Comparison of ENCODE assay signal across 8 mouse cellular contexts in genomic region chr2:168588591-168589367, GRCm38 (mm10). TPM values are rescaled to one million over a fixed set of nuclear protein-coding genes. Genes with fewer than 3 reads are reported as not detected.
A peak's percentile ranks its signal among the peaks of the same experiment; 100 is the strongest.
DNase-seq lines count a peak whose midpoint lies in the region; ATAC-seq lines count a peak whose summit lies in the region.

No protein-coding gene starts in this region.

- H3K9me3 ChIP-seq in hindbrain, embryonic 13.5 days = no peaks in the 10 kb centered on the region
- no peaks in the 10 kb centered on the region for H3K9me3 ChIP-seq in hindbrain, embryonic 11.5 days (ENCODE audit: control insufficient read depth, low read length)

- peaks cover 42% of the 10 kb centered on the region for H3K4me1 ChIP-seq in hindbrain, embryonic 13.5 days (replicated peaks)
- peaks cover 13% of the 10 kb centered on the region for H3K4me1 ChIP-seq in hindbrain, embryonic 11.5 days (replicated peaks; ENCODE audit: control insufficient read depth, insufficient read depth, low read length)
- H3K4me1 ChIP-seq in brown adipose tissue, adult 24 weeks (ENCODE audit: control insufficient read depth, insufficient read depth, insufficient read length, low read length) = no peaks in the 10 kb centered on the region; the same call in 1 of the 2 replicates

- no peak for ATAC-seq in hindbrain, embryonic 13.5 days (ENCODE audit: low FRiP score)
- ATAC-seq in hindbrain, embryonic 11.5 days (ENCODE audit: low FRiP score) = no peak

- WGBS in hindbrain, embryonic 13.5 days = 46% methylated on average over 11 of the region's 11 CpGs
- WGBS in hindbrain, embryonic 11.5 days = 66% methylated on average over 11 of the region's 11 CpGs

- no peaks in the 10 kb centered on the region for H3K36me3 ChIP-seq in hindbrain, embryonic 13.5 days
- no peaks in the 10 kb centered on the region for H3K36me3 ChIP-seq in hindbrain, embryonic 11.5 days (ENCODE audit: control insufficient read depth, insufficient read depth, low read length)

- H3K4me3 ChIP-seq in hindbrain, embryonic 13.5 days = no peak overlapping the region
- no peak overlapping the region for H3K4me3 ChIP-seq in hindbrain, embryonic 11.5 days (ENCODE audit: low read depth, low read length)
- peak overlapping the region; percentile 56 for H3K4me3 ChIP-seq in brown adipose tissue, adult 24 weeks (ENCODE audit: insufficient read depth, low read depth, low read length)

- peaks cover 46% of the 10 kb centered on the region for H3K27me3 ChIP-seq in hindbrain, embryonic 13.5 days
- H3K27me3 ChIP-seq in hindbrain, embryonic 11.5 days (ENCODE audit: control insufficient read depth, insufficient read depth, low read length) = peaks cover 18% of the 10 kb centered on the region

- no peak overlapping the region for H3K27ac ChIP-seq in hindbrain, embryonic 13.5 days
- H3K27ac ChIP-seq in hindbrain, embryonic 11.5 days (ENCODE audit: low read depth, low read length) = no peak overlapping the region
- no peak overlapping the region for H3K27ac ChIP-seq in brown adipose tissue, adult 24 weeks (replicated peaks; ENCODE audit: low read depth, low read length)

- DNase-seq in hindbrain, embryonic 11.5 days (ENCODE audit: low spot score) = no peak
- peak; percentile 69 for DNase-seq in 3134 (ENCODE audit: extremely low read depth, insufficient read length, low spot score)
- DNase-seq in layer of hippocampus, adult 9-11 months = peak; percentile 47
- DNase-seq in embryo, embryonic 11 days = no peak
- DNase-seq in B cell, adult 2 months = no peak
- no peak for DNase-seq in kidney, postnatal 14 days

- H3K4me2 ChIP-seq in hindbrain, embryonic 13.5 days = peak overlapping the region; percentile 67
- no peak overlapping the region for H3K4me2 ChIP-seq in hindbrain, embryonic 11.5 days (replicated peaks; ENCODE audit: low read depth, low read length)

- H3K9ac ChIP-seq in hindbrain, embryonic 13.5 days = no peak overlapping the region
- H3K9ac ChIP-seq in hindbrain, embryonic 11.5 days (ENCODE audit: low read depth, low read length) = no peak overlapping the region

RNA-seq across cellular contexts. Expression of gene Nfatc2, which starts 12.7 kb away (rescaled TPM):
- polyA plus RNA-seq in hindbrain, embryonic 13.5 days (2015; fragmentation: Nextera tagmentation; extraction: Ambion mirVana) = 1.7 and 1.8 TPM in 2 replicates
- polyA plus RNA-seq in hindbrain, embryonic 11.5 days (2014; fragmentation: Nextera tagmentation; extraction: Ambion mirVana) = 0.25 and 0.82 TPM in 2 replicates
- polyA plus RNA-seq in brown adipose tissue, adult 24 weeks (2012; ENCODE audit: insufficient read depth, insufficient read length, missing spikeins) = 0.91 and 1.3 TPM in 2 replicates

Comparison
In these comparisons a context has a peak if more than half of its experiments do, and no peak if none do; other contexts are left out.
1. DNase-seq: peak in 3134 (single experiment) and layer of hippocampus, adult 9-11 months (single experiment); none in hindbrain, embryonic 11.5 days (single experiment), embryo, embryonic 11 days (single experiment), B cell, adult 2 months (0 of 2) and kidney, postnatal 14 days (single experiment).